Mouse (Mus musculus) brain, embryonic 14.5 days (tissue): Measurements from ENCODE around the gene Gja5.

Source experiments
- CTCF ChIP-seq: fragments of 200-500 bp; IDR thresholded peaks from 2 replicates; pipeline ENCODE4 v1.5.1; 2012; ENCODE audit warnings: inconsistent platforms, mild to moderate bottlenecking, moderate library complexity, borderline replicate concordance; ENCODE audit not compliant: insufficient read depth, insufficient read length; ENCODE audit errors: extremely low read depth
- POLR2A ChIP-seq: fragments of 200-500 bp; IDR thresholded peaks from 2 replicates; pipeline ENCODE4 v1.6.1; 2012; ENCODE audit warnings: mild to moderate bottlenecking, inconsistent platforms, borderline replicate concordance; ENCODE audit not compliant: poor library complexity, insufficient read depth, insufficient read length, severe bottlenecking; ENCODE audit errors: extremely low read depth

DNA sequence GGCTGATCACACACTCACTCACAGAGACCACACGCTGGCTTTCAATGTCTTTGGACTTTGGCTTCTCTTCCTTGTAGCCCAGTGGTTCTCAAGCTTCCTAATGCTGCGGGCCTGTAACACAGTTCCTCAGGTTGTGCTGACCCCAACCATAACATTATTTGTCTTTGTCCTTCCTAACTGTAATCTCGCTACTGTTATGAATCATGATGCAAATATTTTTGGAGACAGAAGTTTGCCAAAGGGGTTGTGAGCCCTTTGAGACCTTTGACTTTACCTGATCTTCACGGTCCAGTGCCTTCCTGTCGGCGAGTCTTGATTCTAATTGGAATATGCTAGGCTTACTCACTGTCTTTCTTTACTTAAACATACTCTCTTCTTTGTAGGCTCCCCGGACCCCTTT is 70.0 kb downstream of the Gja5 start:
- no peak for TF ChIP-seq CTCF
- TF ChIP-seq POLR2A = no peak
